Mouse (Mus musculus): Measurements from ENCODE around the gene Trim30c.
A peak's percentile ranks its signal among the peaks of the same experiment; 100 is the strongest.
"Not testable (repeated sequence)": the region's sequence is repeated elsewhere in the genome, so short reads cannot be mapped to it uniquely, and the experiment has no call there.

Trim30c gene

DNA sequence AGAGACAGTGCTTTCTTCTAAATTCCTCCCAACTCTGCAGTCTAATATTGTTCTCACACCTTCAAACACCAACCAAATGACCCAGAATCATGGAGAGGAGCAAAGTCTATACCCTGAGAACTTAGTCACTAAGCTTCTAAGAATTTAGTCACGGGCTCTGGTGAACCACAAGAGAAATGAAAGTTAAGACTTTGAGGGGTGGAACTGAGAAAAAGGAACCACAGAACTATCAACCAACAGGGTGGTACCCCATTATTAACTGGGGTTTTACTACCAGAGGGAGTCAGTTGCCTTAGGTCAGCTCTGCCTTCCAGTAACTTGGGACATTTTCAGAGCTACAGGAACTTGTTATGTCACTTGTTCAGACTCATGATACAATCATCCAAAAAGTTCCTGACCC lies at the start of gene Trim30c:
Gene Trim30c (minus strand): TSS at position 140 of the 400 bp plus-strand sequence.
- no peak for DNase-seq

DNA sequence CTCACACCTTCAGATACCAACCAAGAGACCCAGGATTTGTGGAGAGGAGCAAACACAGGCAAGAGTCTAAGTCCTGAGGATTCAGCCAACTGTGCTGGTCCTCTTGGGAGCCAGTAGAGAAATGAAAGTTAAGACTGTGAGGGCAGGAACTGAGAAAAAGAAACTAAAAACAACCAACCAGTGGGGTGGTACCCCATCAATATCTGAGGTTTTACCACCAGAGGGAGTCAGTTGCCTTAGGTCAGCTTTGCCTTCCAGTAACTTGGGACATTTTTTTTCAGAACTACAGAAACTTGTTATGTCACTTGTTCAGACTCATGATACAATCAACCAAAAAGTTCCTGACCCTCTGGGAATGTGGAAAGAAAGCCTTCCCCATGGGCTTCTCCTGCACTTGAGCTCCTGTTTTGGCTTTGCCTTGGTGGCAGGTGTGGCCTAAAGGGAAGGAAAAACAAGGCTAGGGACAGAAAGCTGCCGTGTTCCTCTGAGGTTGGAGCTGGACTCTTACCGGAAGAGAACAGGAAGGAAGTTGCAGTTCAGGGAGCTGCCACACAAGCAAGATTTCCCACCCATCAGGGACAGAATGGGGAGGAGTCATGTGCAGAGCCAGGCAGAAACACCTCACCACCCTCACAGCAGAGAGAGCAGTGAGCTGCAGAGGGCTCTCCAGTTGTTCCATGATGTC lies 45.5 kb upstream of the Trim30c start:
- peak; percentile 7 to 26 for DNase-seq

DNA sequence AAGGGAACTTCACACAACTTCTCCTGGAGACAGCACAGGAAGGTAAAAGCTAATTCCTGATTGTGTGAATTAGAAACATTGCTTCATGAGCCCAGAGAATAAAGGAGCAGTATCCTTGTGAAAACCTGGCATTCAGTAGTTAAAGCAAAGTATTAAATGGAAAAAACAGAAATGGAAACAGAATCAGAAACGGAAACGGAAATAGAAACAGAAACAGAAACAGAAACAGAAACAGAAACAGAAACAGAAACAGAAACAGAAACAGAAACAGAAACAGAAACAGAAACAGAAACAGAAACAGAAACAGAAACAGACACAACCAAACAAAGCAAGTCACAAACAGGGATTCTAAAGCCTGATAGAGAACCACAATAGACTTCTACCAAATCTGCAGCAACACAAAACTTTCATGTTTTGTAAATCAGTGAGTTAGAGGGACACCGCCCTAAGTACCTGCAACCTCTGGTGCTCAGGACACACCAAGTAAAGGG lies 3.9 kb upstream of the Trim30c start:
- no peak for DNase-seq

DNA sequence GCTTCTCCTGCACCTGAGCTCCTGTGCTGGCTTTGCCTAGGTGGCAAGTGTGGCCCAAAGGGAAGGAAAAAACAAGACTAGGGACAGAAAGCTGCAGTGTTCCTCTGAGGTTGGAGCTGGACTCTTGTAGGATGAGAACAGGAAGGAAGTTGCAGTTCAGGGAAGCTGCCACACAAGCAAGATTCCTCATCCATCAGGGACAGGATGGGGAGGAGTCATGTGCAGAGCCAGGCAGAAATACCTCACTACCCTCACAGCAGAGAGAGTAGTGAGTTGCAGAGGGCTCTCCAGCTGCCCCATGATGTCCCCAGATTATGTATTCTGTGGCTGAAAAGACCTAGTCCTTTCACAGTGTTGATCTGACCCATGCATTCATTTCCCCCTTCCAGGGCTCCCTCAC lies 503 bp upstream of the Trim30c start:
- DNase-seq = peak in 1 of 2 experiments; percentile 7

DNA sequence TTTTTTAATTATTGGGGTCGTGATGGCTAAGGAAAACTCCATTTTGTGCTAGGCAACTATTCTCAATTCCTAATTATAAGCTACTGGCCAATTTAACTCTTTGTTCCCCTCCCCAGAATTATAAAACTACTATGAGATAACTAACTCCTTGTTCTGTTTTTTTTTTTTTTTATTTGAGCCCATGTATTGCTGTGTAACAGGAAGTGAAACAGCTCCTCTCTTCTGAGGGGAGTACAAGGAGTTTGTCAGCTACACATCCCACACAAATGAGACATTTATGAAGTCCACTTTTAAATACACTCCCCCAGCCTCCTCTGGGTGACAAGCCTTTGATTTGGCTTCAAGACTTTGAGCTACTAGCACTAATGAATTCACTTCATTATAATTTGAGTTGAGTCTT lies 2.1 kb downstream of the Trim30c start:
- DNase-seq = no peak

DNA sequence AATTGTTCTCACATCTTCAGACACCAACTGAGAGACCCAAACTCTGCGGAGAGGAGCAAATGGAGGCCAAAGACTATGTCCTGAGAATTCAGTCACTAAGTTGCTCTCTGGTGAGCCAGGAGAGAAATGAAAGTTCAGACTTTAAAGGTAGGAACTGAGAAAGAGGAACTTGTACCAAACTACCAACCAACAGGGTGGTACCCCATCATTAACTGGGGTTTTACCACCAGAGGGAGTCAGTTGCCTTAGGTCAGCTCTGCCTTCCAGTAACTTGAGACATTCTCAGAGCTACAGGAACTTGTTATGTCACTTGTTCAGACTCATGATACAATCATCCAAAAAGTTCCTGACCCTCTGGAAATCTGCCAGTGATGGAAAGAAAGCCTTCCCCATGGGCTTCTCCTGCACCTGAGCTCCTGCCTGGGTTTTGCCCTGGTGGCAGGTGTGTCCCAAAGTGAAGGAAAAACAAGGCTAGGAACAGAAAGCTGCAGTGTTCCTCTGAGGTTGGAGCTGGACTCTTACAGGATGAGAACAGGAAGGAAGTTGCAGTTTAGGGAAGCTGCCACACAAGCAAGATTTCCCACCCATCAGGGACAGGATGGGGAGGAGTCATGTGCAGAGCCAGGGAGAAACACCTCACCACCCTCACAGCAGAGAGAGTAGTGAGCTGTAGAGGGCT lies 30.8 kb downstream of the Trim30c start, which contains the start of gene Trim30b:
Gene Trim30b (minus strand): TSS at position 149 of the 679 bp plus-strand sequence.
- peak; percentile 3 to 15 for DNase-seq

DNA sequence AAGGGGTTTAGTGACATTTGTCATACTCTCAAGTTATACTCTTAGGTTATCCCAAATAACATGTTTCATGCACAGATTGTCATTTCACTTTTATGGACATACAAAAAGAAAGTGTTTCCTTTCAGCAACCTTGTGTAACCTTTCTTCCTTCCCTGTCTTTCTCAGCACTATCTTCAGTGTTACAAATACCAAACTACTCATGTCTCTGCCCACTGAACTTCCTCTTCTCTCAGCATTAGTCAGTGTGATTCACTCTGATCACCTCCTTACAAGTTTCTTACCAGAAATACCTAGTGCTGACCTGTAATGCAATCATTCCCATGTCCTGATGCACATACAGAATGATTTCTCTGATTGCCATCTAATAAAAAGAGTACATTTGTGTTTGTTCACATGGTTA lies 34.3 kb downstream of the Trim30c start:
- DNase-seq = no peak

DNA sequence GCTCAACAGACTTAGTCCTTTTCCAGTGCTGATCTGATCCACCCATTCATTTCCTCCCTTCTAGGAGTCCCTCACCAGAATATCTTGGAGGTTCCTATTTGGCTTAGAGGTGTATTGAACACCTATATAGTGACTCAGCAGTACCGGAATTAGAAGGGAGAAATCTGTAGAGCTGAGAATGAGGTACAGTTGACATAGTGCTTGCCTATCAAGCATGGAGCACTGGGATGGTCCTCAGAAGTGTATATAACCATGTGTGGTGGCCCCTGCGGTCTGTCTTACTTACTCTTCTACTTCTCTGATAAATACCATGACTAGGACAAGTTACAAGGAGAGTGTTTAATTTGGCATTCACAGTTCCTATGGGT lies 47.1 kb downstream of the Trim30c start:
- DNase-seq = peak in 1 of 2 experiments; percentile 1

DNA sequence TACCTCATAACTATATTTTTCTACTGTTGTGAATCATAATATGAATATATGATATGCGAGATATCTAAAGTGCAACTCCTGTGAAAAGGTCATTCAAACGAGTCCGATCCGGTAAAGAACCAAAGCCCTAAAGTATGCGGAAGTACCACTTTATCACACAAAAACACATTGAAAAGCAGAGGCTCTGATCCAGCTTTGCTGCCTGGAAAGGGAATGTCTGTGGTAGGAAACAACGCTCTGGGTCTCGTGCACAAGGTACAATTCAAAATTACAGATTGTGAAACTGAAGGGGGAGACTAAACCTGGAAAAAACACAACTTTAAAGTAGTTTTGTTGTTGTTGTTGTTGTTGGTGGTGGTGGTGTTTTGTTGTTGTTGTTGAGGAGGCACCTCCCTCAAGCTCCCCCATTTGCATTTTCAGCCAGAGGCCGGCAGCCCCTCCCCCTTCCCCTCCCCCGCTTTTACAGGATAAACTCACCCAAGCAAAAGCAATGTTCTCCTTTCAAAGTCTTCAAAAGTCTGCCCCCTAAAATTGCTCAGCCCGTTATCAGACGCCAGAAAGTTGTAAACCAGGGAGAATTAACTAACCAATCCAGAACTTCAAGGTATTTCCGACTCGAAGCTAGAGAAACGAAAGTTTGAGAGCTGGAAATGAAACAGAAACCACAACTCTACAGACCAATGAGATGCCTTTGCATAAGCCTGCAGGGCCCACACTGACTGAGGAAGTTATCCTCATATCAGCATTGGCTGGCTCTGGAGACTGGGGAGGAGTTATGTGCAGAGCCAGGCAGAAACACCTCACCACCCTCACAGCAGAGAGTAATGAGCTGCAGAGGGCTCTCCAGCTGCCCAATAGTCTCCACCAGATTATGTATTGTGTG lies 47.7 kb downstream of the Trim30c start, which contains the start of gene Trim12c:
Gene Trim12c (minus strand): TSS at position 646 of the 883 bp plus-strand sequence.
- DNase-seq = peak; percentile 74 to 85

DNA sequence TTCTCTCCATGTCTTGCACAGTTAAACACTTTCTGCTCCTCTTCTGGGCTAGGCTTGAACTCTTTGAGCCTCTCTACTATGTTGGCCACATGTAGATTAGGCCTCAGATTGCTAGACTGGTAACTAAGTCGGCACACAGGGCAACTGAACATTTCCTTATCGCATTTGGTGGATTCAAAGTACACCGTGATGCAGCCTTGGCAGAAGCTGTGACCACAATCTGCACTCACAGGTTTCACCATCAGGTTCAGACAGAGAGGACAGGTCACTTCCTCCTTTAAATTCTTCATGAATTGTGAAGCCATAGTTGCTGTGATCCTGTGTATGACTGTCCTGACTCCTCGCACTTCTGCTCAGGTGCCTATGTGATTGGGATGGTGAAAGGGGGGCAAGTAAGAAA lies 52.6 kb downstream of the Trim30c start:
- not testable (repeated sequence) for DNase-seq

DNA sequence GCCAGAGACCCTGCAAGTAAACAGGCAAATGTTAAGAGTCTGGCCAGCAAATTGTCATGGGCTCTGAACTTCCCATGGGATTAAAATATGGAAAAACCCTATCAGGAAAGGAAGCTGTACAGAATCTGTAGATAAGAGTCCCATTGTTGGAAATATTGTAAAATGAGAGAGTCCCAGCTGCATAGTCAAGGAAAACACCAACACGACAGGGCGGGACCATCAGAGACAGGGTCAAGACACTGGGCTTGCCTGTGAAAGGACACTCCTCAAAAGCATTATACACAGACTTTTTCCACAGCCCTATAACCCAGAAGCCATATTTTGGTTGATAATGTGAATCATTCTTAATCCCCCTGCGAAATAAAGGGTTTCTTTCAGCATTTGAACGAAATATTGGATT lies 59.9 kb downstream of the Trim30c start:
- not testable (repeated sequence) for DNase-seq

DNA sequence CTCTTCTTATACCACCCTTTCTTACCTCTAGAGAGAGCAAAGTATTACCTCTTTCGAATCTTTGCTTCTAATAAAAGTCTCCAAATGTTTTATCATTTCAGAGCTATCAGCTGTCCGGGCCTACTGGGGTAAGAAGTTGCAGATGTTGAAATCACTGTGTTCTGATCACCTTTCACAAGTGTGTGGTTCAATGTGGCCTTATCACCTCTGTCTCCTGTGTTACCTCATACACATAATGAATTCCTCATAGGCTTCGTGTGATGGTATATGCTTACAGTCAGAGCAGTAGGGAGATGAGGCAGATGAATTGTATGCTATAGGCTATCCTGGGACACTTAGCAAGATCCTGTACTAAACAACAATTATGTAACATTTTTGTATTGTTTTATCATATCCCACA lies 65.1 kb downstream of the Trim30c start:
- DNase-seq = not testable (repeated sequence)
